Comparison of ENCODE assay signal across 26 mouse cellular contexts in the genomic region with DNA sequence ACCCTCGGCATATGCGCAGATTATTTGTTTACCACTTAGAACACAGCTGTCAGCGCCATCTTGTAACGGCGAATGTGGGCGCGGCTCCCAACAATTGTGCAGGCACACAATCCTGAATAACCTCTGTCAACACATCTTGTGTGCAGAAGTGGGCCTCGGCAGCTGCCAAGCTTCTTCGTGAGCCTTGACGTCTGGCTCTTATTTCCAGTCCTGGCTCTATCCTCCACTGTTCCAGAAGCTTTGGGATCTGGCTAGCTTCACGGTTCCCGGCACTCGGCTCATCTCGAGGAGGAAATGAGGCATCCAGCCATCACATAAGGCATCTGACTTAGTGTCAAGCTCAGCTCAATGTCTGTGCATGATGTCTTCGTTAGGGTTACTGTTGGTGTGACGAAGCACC.
"Had no signal": no experiment of that assay in that cellular context is flagged by ENCODE, and none has a peak within 500 bp of the region (broad histone marks: within the 10 kb centered on the region; RNA-seq: fewer than 3 reads in every experiment).

No protein-coding gene starts in this region.

- H3K4me3 ChIP-seq: heart, adult 2 months; heart, embryonic 13.5 days; heart, embryonic 15.5 days; hindbrain, embryonic 10.5 days; hindbrain, embryonic 12.5 days; intestine, embryonic 15.5 days; layer of hippocampus, adult 2 months; left cerebral cortex, adult 2 months; limb, embryonic 10.5 days; limb, embryonic 12.5 days; liver, embryonic 13.5 days; liver, embryonic 15.5 days had no signal

- H3K36me3 ChIP-seq: heart, embryonic 13.5 days; heart, embryonic 15.5 days; hindbrain, embryonic 10.5 days; hindbrain, embryonic 12.5 days; intestine, embryonic 15.5 days; limb, embryonic 10.5 days; limb, embryonic 12.5 days; liver, embryonic 13.5 days; liver, embryonic 15.5 days had no signal

- H3K9me3 ChIP-seq: heart, embryonic 13.5 days; heart, embryonic 15.5 days; hindbrain, embryonic 12.5 days; intestine, embryonic 15.5 days; limb, embryonic 10.5 days; limb, embryonic 12.5 days; liver, embryonic 13.5 days; liver, embryonic 15.5 days had no signal

- H3K9ac ChIP-seq: heart, embryonic 13.5 days; heart, embryonic 15.5 days; hindbrain, embryonic 12.5 days; hindbrain, embryonic 14.5 days; intestine, embryonic 15.5 days; limb, embryonic 12.5 days; liver, embryonic 13.5 days; liver, embryonic 15.5 days; liver, postnatal 0 days had no signal

- DNase-seq: gastrocnemius, postnatal 14 days; gastrocnemius, postnatal 36 days; kidney, adult 18-20 months; kidney, adult 8-10 months; kidney, postnatal 10 days; kidney, postnatal 25 days; kidney, postnatal 4 days; liver; liver, embryonic 13.5 days; liver, postnatal 0 days had no signal

- ATAC-seq: hindbrain, embryonic 16.5 days; inflammation-experienced regulatory T-cells, adult 6 months; intestine, embryonic 15.5 days; intestine, postnatal 0 days; liver, postnatal 0 days had no signal

- H3K4me2 ChIP-seq: heart, embryonic 13.5 days; heart, embryonic 15.5 days; hindbrain, embryonic 12.5 days; hindbrain, embryonic 14.5 days; intestine, embryonic 15.5 days; limb, embryonic 12.5 days; liver, embryonic 11.5 days; liver, embryonic 13.5 days; liver, embryonic 15.5 days had no signal

- H3K4me1 ChIP-seq: heart, embryonic 13.5 days; heart, embryonic 15.5 days; hindbrain, embryonic 12.5 days; intestine, embryonic 15.5 days; limb, embryonic 10.5 days; limb, embryonic 12.5 days; liver, embryonic 13.5 days; liver, embryonic 15.5 days had no signal

- H3K27ac ChIP-seq: heart, adult 2 months; heart, embryonic 13.5 days; heart, embryonic 15.5 days; hindbrain, embryonic 10.5 days; hindbrain, embryonic 12.5 days; hindbrain, embryonic 14.5 days; intestine, embryonic 15.5 days; layer of hippocampus, adult 2 months; left cerebral cortex, adult 2 months; limb, embryonic 10.5 days; limb, embryonic 12.5 days; liver, embryonic 13.5 days; liver, embryonic 15.5 days had no signal

- H3K27me3 ChIP-seq: heart, embryonic 13.5 days; heart, embryonic 15.5 days; hindbrain, embryonic 12.5 days; intestine, embryonic 15.5 days; limb, embryonic 12.5 days; liver, embryonic 13.5 days; liver, embryonic 15.5 days had no signal
